Mouse (Mus musculus): ENCODE data around the gene Ripply3.

GRCm38 (mm10) chr16:94365435-94365834 lies 37.2 kb downstream of the Ripply3 start:
- TF ChIP-seq POLR2A (IDR thresholded peaks at IDR 0.05; ENCODE audit: borderline replicate concordance, extremely low read depth, low read depth, low read length) (no peak), CTCF (IDR thresholded peaks at IDR 0.05; ENCODE audit: insufficient read depth, low read length) (no peak)

Measured in lung, adult 2 months (tissue).